Mouse (Mus musculus) kidney, embryonic 15.5 days (tissue): ENCODE measurements around the gene Il34. TPM values are rescaled to one million over a fixed set of nuclear protein-coding genes. Genes with fewer than 3 reads are reported as not detected.
A peak's percentile ranks its signal among the peaks of the same experiment; 100 is the strongest.

Source experiments
- ATAC-seq: fragments of 200-750 bp; cut with Nextera tagmentation; replicated peaks from 2 replicates; pipeline ENCODE4 v1.8.0; 2017; ENCODE audit warnings: moderate TSS enrichment; ENCODE audit not compliant: low FRiP score
- H3K27ac ChIP-seq: fragments of 300-500 bp; sonication (generic); 2 replicates; pipeline ENCODE4 v1.5.1; 2015; ENCODE audit warnings: mild to moderate bottlenecking, inconsistent platforms
- H3K27me3 ChIP-seq: fragments of 300-500 bp; sonication (generic); 2 replicates; pipeline ENCODE4 v1.6.1; 2015; ENCODE audit warnings: inconsistent platforms
- H3K36me3 ChIP-seq: fragments of 300-500 bp; sonication (generic); 2 replicates; pipeline ENCODE4 v1.6.1; 2015; ENCODE audit warnings: inconsistent platforms
- H3K4me1 ChIP-seq: fragments of 300-500 bp; sonication (generic); 2 replicates; pipeline ENCODE4 v1.6.1; 2015; ENCODE audit warnings: inconsistent platforms
- H3K4me2 ChIP-seq: fragments of 300-500 bp; sonication (generic); 2 replicates; pipeline ENCODE4 v1.6.1; 2015; ENCODE audit warnings: moderate library complexity, mild to moderate bottlenecking, inconsistent platforms
- H3K4me3 ChIP-seq: fragments of 300-500 bp; sonication (generic); replicated peaks from 2 replicates; pipeline ENCODE4 v1.5.1; 2015; ENCODE audit warnings: mild to moderate bottlenecking, inconsistent platforms
- H3K9ac ChIP-seq: fragments of 300-500 bp; sonication (generic); 2 replicates; pipeline ENCODE4 v1.6.1; 2015; ENCODE audit warnings: mild to moderate bottlenecking, inconsistent platforms
- H3K9me3 ChIP-seq: fragments of 300-500 bp; sonication (generic); replicated peaks from 2 replicates; pipeline ENCODE4 v1.6.1; 2016; ENCODE audit warnings: inconsistent platforms
- WGBS: fragments of 180-500 bp; shearing (Covaris S2); methylation state at CpG from one replicate; pipeline ENCODE4 v1.1.7; 2015; ENCODE audit warnings: mixed read lengths; 5-methylcytosine and 5-hydroxymethylcytosine counted together
- polyA plus RNA-seq: library from polyadenylated mRNA; unstranded; fragments of >200 nt; fragmentation: Nextera tagmentation; extraction: Ambion mirVana; gene quantifications from 2 replicates; pipeline ENCODE4 v1.2.1, GENCODE M21; 2015

Il34 gene
- polyA plus RNA-seq, 1 experiment from 2014 or later, result 2.0 TPM

GRCm38 (mm10) chr8:110749500-110750170, 56.1 kb downstream of the Il34 start:
- WGBS, result 60% methylated on average over 10 of the region's 10 CpGs
- peaks cover 26% of the 10 kb centered on the region for H3K4me1 ChIP-seq
- H3K36me3 ChIP-seq, result no peaks in the 10 kb centered on the region
- H3K4me3 ChIP-seq, result no peak overlapping the region
- H3K4me2 ChIP-seq, result no peak overlapping the region
- no peak overlapping the region for H3K27ac ChIP-seq
- no peaks in the 10 kb centered on the region for H3K27me3 ChIP-seq
- no peak overlapping the region for H3K9ac ChIP-seq
- H3K9me3 ChIP-seq, result no peaks in the 10 kb centered on the region
- no peak for ATAC-seq

GRCm38 (mm10) chr8:110746661-110747060, 59.1 kb downstream of the Il34 start:
- 19% methylated on average over 9 of the region's 9 CpGs for WGBS
- Histone ChIP-seq H3K4me3 (no peak overlapping the region), H3K4me2 (no peak overlapping the region), H3K9me3 (no peaks in the 10 kb centered on the region), H3K27ac (no peak overlapping the region), H3K9ac (no peak overlapping the region), H3K27me3 (no peaks in the 10 kb centered on the region), H3K4me1 (peaks cover 16% of the 10 kb centered on the region), H3K36me3 (peaks cover 4% of the 10 kb centered on the region; the same call in 1 of the 2 replicates)
- no peak for ATAC-seq

GRCm38 (mm10) chr8:110745162-110745561, 60.6 kb downstream of the Il34 start:
- H3K9me3 ChIP-seq, result no peaks in the 10 kb centered on the region
- H3K4me3 ChIP-seq, result no peak overlapping the region
- ATAC-seq, result no peak
- H3K4me2 ChIP-seq, result no peak overlapping the region
- peaks cover 17% of the 10 kb centered on the region for H3K36me3 ChIP-seq
- WGBS, result 92% methylated on average over 10 of the region's 10 CpGs
- H3K4me1 ChIP-seq, result peaks cover 9% of the 10 kb centered on the region; the same call in 1 of the 2 replicates
- H3K27ac ChIP-seq, result no peak overlapping the region
- H3K27me3 ChIP-seq, result no peaks in the 10 kb centered on the region
- H3K9ac ChIP-seq, result no peak overlapping the region

GRCm38 (mm10) chr8:110742452-110742818, 63.3 kb downstream of the Il34 start:
- WGBS, result 92% methylated on average over 5 of the region's 5 CpGs

GRCm38 (mm10) chr8:110741816-110742451, 63.8 kb downstream of the Il34 start:
- 81% methylated on average over 15 of the region's 15 CpGs for WGBS
- H3K27me3 ChIP-seq, result no peaks in the 10 kb centered on the region
- peaks cover 6% of the 10 kb centered on the region; the same call in 1 of the 2 replicates for H3K4me1 ChIP-seq
- no peak for ATAC-seq
- H3K4me3 ChIP-seq, result no peak overlapping the region
- H3K36me3 ChIP-seq, result peaks cover 50% of the 10 kb centered on the region
- H3K27ac ChIP-seq, result no peak overlapping the region
- no peak overlapping the region for H3K4me2 ChIP-seq
- no peaks in the 10 kb centered on the region for H3K9me3 ChIP-seq
- no peak overlapping the region for H3K9ac ChIP-seq

More at GRCm38 (mm10) chr8:110742452-110742818, 63.3 kb downstream of the Il34 start:
- Histone ChIP-seq H3K4me2 (no peak overlapping the region), H3K4me3 (no peak overlapping the region), H3K9me3 (no peaks in the 10 kb centered on the region), H3K9ac (no peak overlapping the region), H3K36me3 (peaks cover 45% of the 10 kb centered on the region), H3K27me3 (no peaks in the 10 kb centered on the region), H3K27ac (no peak overlapping the region), H3K4me1 (peaks cover 7% of the 10 kb centered on the region; the same call in 1 of the 2 replicates)
- no peak for ATAC-seq

- no peak overlapping the region for H3K9ac ChIP-seq
- no peak for ATAC-seq
- H3K27ac ChIP-seq, result no peak overlapping the region
- no peak overlapping the region for H3K4me3 ChIP-seq
- H3K4me1 ChIP-seq, result no peaks in the 10 kb centered on the region
- H3K4me2 ChIP-seq, result no peak overlapping the region
- 93% methylated on average over 5 of the region's 5 CpGs for WGBS
- no peaks in the 10 kb centered on the region for H3K9me3 ChIP-seq
- H3K36me3 ChIP-seq, result peaks cover 62% of the 10 kb centered on the region
- H3K27me3 ChIP-seq, result no peaks in the 10 kb centered on the region
Observed at GRCm38 (mm10) chr8:110740629-110741175, 65.0 kb downstream of the Il34 start.

GRCm38 (mm10) chr8:110738591-110739195, 67.0 kb downstream of the Il34 start:
- Histone ChIP-seq H3K36me3 (peaks cover 79% of the 10 kb centered on the region), H3K9ac (no peak overlapping the region), H3K27me3 (no peaks in the 10 kb centered on the region), H3K9me3 (no peaks in the 10 kb centered on the region), H3K4me3 (no peak overlapping the region), H3K4me2 (no peak overlapping the region), H3K27ac (no peak overlapping the region), H3K4me1 (no peaks in the 10 kb centered on the region)
- no peak for ATAC-seq
- 91% methylated on average over 35 of the region's 35 CpGs for WGBS

GRCm38 (mm10) chr8:110733036-110733435, 72.7 kb downstream of the Il34 start:
- ATAC-seq, result no peak

GRCm38 (mm10) chr8:110731346-110731859, 74.3 kb downstream of the Il34 start:
- 94% methylated on average over 8 of the region's 8 CpGs for WGBS
- Histone ChIP-seq H3K9ac (no peak overlapping the region), H3K4me2 (no peak overlapping the region), H3K9me3 (no peaks in the 10 kb centered on the region), H3K27me3 (no peaks in the 10 kb centered on the region), H3K36me3 (peaks cover 96% of the 10 kb centered on the region), H3K4me1 (peaks cover 9% of the 10 kb centered on the region), H3K4me3 (no peak overlapping the region), H3K27ac (no peak overlapping the region)
- no peak for ATAC-seq

More at GRCm38 (mm10) chr8:110733036-110733435, 72.7 kb downstream of the Il34 start:
- H3K36me3 ChIP-seq, result peaks cover 96% of the 10 kb centered on the region
- no peaks in the 10 kb centered on the region for H3K27me3 ChIP-seq
- H3K9me3 ChIP-seq, result no peaks in the 10 kb centered on the region
- H3K27ac ChIP-seq, result no peak overlapping the region
- no peak overlapping the region for H3K4me3 ChIP-seq
- no peak overlapping the region for H3K9ac ChIP-seq
- H3K4me1 ChIP-seq, result no peaks in the 10 kb centered on the region
- WGBS, result 85% methylated on average over 8 of the region's 8 CpGs
- H3K4me2 ChIP-seq, result no peak overlapping the region

GRCm38 (mm10) chr8:110726893-110727292, 78.8 kb downstream of the Il34 start:
- WGBS, result 7% methylated on average over 18 of the region's 18 CpGs
- H3K4me3 ChIP-seq, result no peak overlapping the region
- H3K36me3 ChIP-seq, result peaks cover 68% of the 10 kb centered on the region

GRCm38 (mm10) chr8:110725084-110725838, 80.5 kb downstream of the Il34 start:
- peaks cover 52% of the 10 kb centered on the region for H3K36me3 ChIP-seq
- 43% methylated on average over 7 of the region's 7 CpGs for WGBS
- H3K9ac ChIP-seq, result peak overlapping the region; percentile 11; the same call in 1 of the 2 replicates
- no peak overlapping the region for H3K4me3 ChIP-seq
- H3K4me2 ChIP-seq, result peak overlapping the region; percentile 22
- no peaks in the 10 kb centered on the region for H3K9me3 ChIP-seq
- peaks cover 62% of the 10 kb centered on the region for H3K4me1 ChIP-seq
- peak overlapping the region; percentile 63 for H3K27ac ChIP-seq
- no peak for ATAC-seq
- H3K27me3 ChIP-seq, result no peaks in the 10 kb centered on the region

More at GRCm38 (mm10) chr8:110726893-110727292, 78.8 kb downstream of the Il34 start:
- no peak for ATAC-seq
- Histone ChIP-seq H3K4me1 (peaks cover 53% of the 10 kb centered on the region), H3K9me3 (no peaks in the 10 kb centered on the region), H3K27ac (no peak overlapping the region), H3K27me3 (no peaks in the 10 kb centered on the region), H3K4me2 (no peak overlapping the region), H3K9ac (no peak overlapping the region)
